Mouse (Mus musculus) cerebellum, adult 11-12 months (tissue): ENCODE results near the gene Gm4952.
"Not testable (repeated sequence)": the region's sequence is repeated elsewhere in the genome, so short reads cannot be mapped to it uniquely, and the experiment has no call there.

Experiments
- DNase-seq: peaks from one replicate; pipeline ENCODE4 v3.0.0; 2022

Gm4952 gene

GRCm38 (mm10) chr19:12600684-12601480, 1.1 kb downstream of the Gm4952 start:
- DNase-seq, result no peak

- DNase-seq, result no peak
Observed at GRCm38 (mm10) chr19:12608336-12608735, 8.6 kb downstream of the Gm4952 start.

GRCm38 (mm10) chr19:12613646-12614045, 13.9 kb downstream of the Gm4952 start:
- DNase-seq, result no peak

- DNase-seq, result no peak
Observed at GRCm38 (mm10) chr19:12633176-12633575, 33.4 kb downstream of the Gm4952 start, which contains the start of gene Glyat. Gene Glyat (plus strand): TSS chr19:12633308.

- no peak for DNase-seq
Observed at GRCm38 (mm10) chr19:12634259-12634658, 34.5 kb downstream of the Gm4952 start.

- no peak for DNase-seq
Observed at GRCm38 (mm10) chr19:12634963-12635362, 35.2 kb downstream of the Gm4952 start.

- no peak for DNase-seq
Observed at GRCm38 (mm10) chr19:12636863-12637262, 37.1 kb downstream of the Gm4952 start.

- DNase-seq, result no peak
Observed at GRCm38 (mm10) chr19:12638049-12638448, 38.3 kb downstream of the Gm4952 start.

GRCm38 (mm10) chr19:12649511-12649910, 49.7 kb downstream of the Gm4952 start:
- no peak for DNase-seq

- no peak for DNase-seq
Observed at GRCm38 (mm10) chr19:12666156-12666555, 66.4 kb downstream of the Gm4952 start.

GRCm38 (mm10) chr19:12668601-12669000, 68.8 kb downstream of the Gm4952 start:
- not testable (repeated sequence) for DNase-seq

- no peak for DNase-seq
Observed at GRCm38 (mm10) chr19:12670139-12670538, 70.4 kb downstream of the Gm4952 start, which contains the start of gene Olfr1442. Gene Olfr1442 (plus strand): TSS chr19:12670439.

- no peak for DNase-seq
Observed at GRCm38 (mm10) chr19:12671051-12671450, 71.3 kb downstream of the Gm4952 start.

- no peak for DNase-seq
Observed at GRCm38 (mm10) chr19:12677812-12678211, 78.0 kb downstream of the Gm4952 start, which contains the start of gene Olfr1443. Gene Olfr1443 (plus strand): TSS chr19:12678112.
